Mouse (Mus musculus) frontal cortex, postnatal 10 days (tissue): ENCODE measurements around the gene Ppif.

Experiments used
- DNase-seq, 2 experiments: peaks; one replicate each; pipeline ENCODE4 v3.0.0; 2022; ENCODE audit warnings: low spot score in 2 of 2, mixed read lengths in 1 of 2

The Ppif gene

GRCm38 (mm10) chr14:25693888-25694568 is at the start of gene Ppif:
Gene Ppif, plus strand, starts transcription at chr14:25694154.
- peak; percentile 87 to 93 for DNase-seq

- no peak for DNase-seq
Observed at GRCm38 (mm10) chr14:25645717-25646116, 48.2 kb upstream of the Ppif start.

- DNase-seq = peak in 1 of 2 experiments; percentile 66
Observed at GRCm38 (mm10) chr14:25646161-25646621, 47.8 kb upstream of the Ppif start.

GRCm38 (mm10) chr14:25651131-25651530 is 42.8 kb upstream of the Ppif start:
- DNase-seq = no peak

GRCm38 (mm10) chr14:25651905-25652304 is 42.0 kb upstream of the Ppif start:
- no peak for DNase-seq

GRCm38 (mm10) chr14:25654401-25655197 is 39.4 kb upstream of the Ppif start:
- DNase-seq = no peak

- DNase-seq = no peak
Observed at GRCm38 (mm10) chr14:25660661-25661060, 33.3 kb upstream of the Ppif start.

GRCm38 (mm10) chr14:25661185-25661920 is 32.6 kb upstream of the Ppif start:
- no peak for DNase-seq

- DNase-seq = no peak
Observed at GRCm38 (mm10) chr14:25663649-25664309, 30.2 kb upstream of the Ppif start.

GRCm38 (mm10) chr14:25664310-25664695 is 29.7 kb upstream of the Ppif start:
- DNase-seq = no peak

GRCm38 (mm10) chr14:25665314-25665970 is 28.5 kb upstream of the Ppif start:
- DNase-seq = no peak

GRCm38 (mm10) chr14:25666668-25667376 is 27.1 kb upstream of the Ppif start:
- no peak for DNase-seq

- no peak for DNase-seq
Observed at GRCm38 (mm10) chr14:25667587-25667986, 26.4 kb upstream of the Ppif start.

- no peak for DNase-seq
Observed at GRCm38 (mm10) chr14:25679625-25680024, 14.3 kb upstream of the Ppif start.

- DNase-seq = no peak
Observed at GRCm38 (mm10) chr14:25682020-25682419, 11.9 kb upstream of the Ppif start.

GRCm38 (mm10) chr14:25686216-25686945 is 7.6 kb upstream of the Ppif start:
- DNase-seq = no peak

GRCm38 (mm10) chr14:25686983-25687901 is 6.7 kb upstream of the Ppif start:
- DNase-seq = no peak

- no peak for DNase-seq
Observed at GRCm38 (mm10) chr14:25693271-25693887, 575 bp upstream of the Ppif start.

GRCm38 (mm10) chr14:25694569-25694897 is 579 bp downstream of the Ppif start:
- DNase-seq = no peak
